Mouse (Mus musculus): ENCODE data around the gene Cep68.
"Not testable (repeated sequence)": the region's sequence is repeated elsewhere in the genome, so short reads cannot be mapped to it uniquely, and the experiment has no call there.

The Cep68 gene

GRCm38 (mm10) chr11:20242366-20243056 lies 6.7 kb downstream of the Cep68 start:
- no peak for DNase-seq (ENCODE audit: low spot score)

- no peak for DNase-seq (ENCODE audit: low spot score)
These were observed 7.9 kb downstream of the Cep68 start for GRCm38 (mm10) chr11:20241311-20241710.

- no peak for DNase-seq (ENCODE audit: low spot score)
These were observed 8.9 kb downstream of the Cep68 start for GRCm38 (mm10) chr11:20240331-20240730.

- no peak for DNase-seq (ENCODE audit: low spot score)
These were observed 9.9 kb downstream of the Cep68 start for GRCm38 (mm10) chr11:20239279-20239861.

- no peak for DNase-seq (ENCODE audit: low spot score)
These were observed 11.3 kb downstream of the Cep68 start for GRCm38 (mm10) chr11:20237976-20238375.

- DNase-seq (ENCODE audit: low spot score), result no peak
These were observed 12.2 kb downstream of the Cep68 start for GRCm38 (mm10) chr11:20237018-20237417.

GRCm38 (mm10) chr11:20234233-20234632 lies 15.0 kb downstream of the Cep68 start:
- DNase-seq (ENCODE audit: low spot score), result no peak

- no peak for DNase-seq (ENCODE audit: low spot score)
These were observed 17.0 kb downstream of the Cep68 start for GRCm38 (mm10) chr11:20232016-20232755.

- DNase-seq (ENCODE audit: low spot score), result peak; percentile 70
These were observed 17.9 kb downstream of the Cep68 start for GRCm38 (mm10) chr11:20231128-20231878.

- DNase-seq (ENCODE audit: low spot score), result no peak
These were observed 18.9 kb downstream of the Cep68 start for GRCm38 (mm10) chr11:20230286-20230685.

- no peak for DNase-seq (ENCODE audit: low spot score)
These were observed 19.9 kb downstream of the Cep68 start for GRCm38 (mm10) chr11:20229311-20229710.

GRCm38 (mm10) chr11:20228666-20229065 lies 20.6 kb downstream of the Cep68 start:
- DNase-seq (ENCODE audit: low spot score), result no peak

- DNase-seq (ENCODE audit: low spot score), result no peak
These were observed 23.3 kb downstream of the Cep68 start for GRCm38 (mm10) chr11:20225938-20226337.

GRCm38 (mm10) chr11:20224196-20224595 lies 25.0 kb downstream of the Cep68 start:
- DNase-seq (ENCODE audit: low spot score), result no peak

GRCm38 (mm10) chr11:20221671-20222070 lies 27.6 kb downstream of the Cep68 start:
- not testable (repeated sequence) for DNase-seq (ENCODE audit: low spot score)

- no peak for DNase-seq (ENCODE audit: low spot score)
These were observed 32.0 kb downstream of the Cep68 start for GRCm38 (mm10) chr11:20217227-20217626.

- DNase-seq (ENCODE audit: low spot score), result peak; percentile 28
These were observed 32.8 kb downstream of the Cep68 start for GRCm38 (mm10) chr11:20216415-20216814.

GRCm38 (mm10) chr11:20214779-20215178 lies 34.5 kb downstream of the Cep68 start:
- DNase-seq (ENCODE audit: low spot score), result no peak

- no peak for DNase-seq (ENCODE audit: low spot score)
These were observed 37.4 kb downstream of the Cep68 start for GRCm38 (mm10) chr11:20211838-20212237.

GRCm38 (mm10) chr11:20207589-20207988 lies 41.6 kb downstream of the Cep68 start:
- no peak for DNase-seq (ENCODE audit: low spot score)

GRCm38 (mm10) chr11:20206626-20207223 lies 42.5 kb downstream of the Cep68 start:
- DNase-seq (ENCODE audit: low spot score), result no peak

GRCm38 (mm10) chr11:20205538-20205937 lies 43.7 kb downstream of the Cep68 start:
- DNase-seq (ENCODE audit: low spot score), result no peak
